ENCODE assay signal across 9 mouse cellular contexts in genomic region chr2:144086183-144086847, GRCm38 (mm10). TPM values are rescaled to one million over a fixed set of nuclear protein-coding genes. Genes with fewer than 3 reads are reported as not detected.
DNase-seq lines count a peak whose midpoint lies in the region; ATAC-seq lines count a peak whose summit lies in the region.
"Had no signal": no experiment of that assay in that cellular context is flagged by ENCODE, and none has a peak within 500 bp of the region (broad histone marks: within the 10 kb centered on the region; RNA-seq: fewer than 3 reads in every experiment).

No protein-coding gene starts in this region.

- H3K27me3 ChIP-seq in midbrain, embryonic 12.5 days = no peaks in the 10 kb centered on the region
- H3K27me3 ChIP-seq in midbrain, embryonic 16.5 days (ENCODE audit: control insufficient read depth, insufficient read depth, low read depth, low read length) = no peaks in the 10 kb centered on the region

- 20% methylated on average over 18 of the region's 18 CpGs for WGBS in midbrain, embryonic 12.5 days
- 26% methylated on average over 18 of the region's 18 CpGs for WGBS in midbrain, embryonic 16.5 days

- intact Hi-C loops in left cerebral cortex, postnatal 25 days (cut with DNase I) = no loop called here

- ATAC-seq in midbrain, embryonic 12.5 days (ENCODE audit: low FRiP score, low read depth) = 0 out of 2 replicates have a peak, but pooled peaks have one; percentile 12
- ATAC-seq in midbrain, embryonic 16.5 days = no peak
- no peak for ATAC-seq in frontal cortex, adult (ENCODE audit: low TSS enrichment)

- no peaks in the 10 kb centered on the region for H3K36me3 ChIP-seq in midbrain, embryonic 12.5 days
- no peaks in the 10 kb centered on the region for H3K36me3 ChIP-seq in midbrain, embryonic 16.5 days (ENCODE audit: control insufficient read depth, insufficient read depth, low read length)

- no peak overlapping the region for H3K4me3 ChIP-seq in midbrain, embryonic 12.5 days
- H3K4me3 ChIP-seq in midbrain, embryonic 16.5 days (ENCODE audit: low read depth, low read length) = no peak overlapping the region

- H3K9ac ChIP-seq in midbrain, embryonic 12.5 days (replicated peaks) = no peak overlapping the region
- no peak overlapping the region for H3K9ac ChIP-seq in midbrain, embryonic 16.5 days (ENCODE audit: low read depth, low read length)

- DNase-seq in heart, adult 8-10 months (ENCODE audit: low spot score) = peak; percentile 76
- peak; percentile 65 to 76 for DNase-seq in kidney, adult 8-10 months
- peak; percentile 68 for DNase-seq in lung, postnatal 25 days (ENCODE audit: low spot score)
- no peak for DNase-seq in thymus, postnatal 36 days
- no peak for DNase-seq in left cerebral cortex, postnatal 25 days (ENCODE audit: low spot score in 2 of 2)

- H3K4me2 ChIP-seq in midbrain, embryonic 12.5 days (replicated peaks) = no peak overlapping the region
- H3K4me2 ChIP-seq in midbrain, embryonic 16.5 days (ENCODE audit: low read length) = no peak overlapping the region

- H3K9me3 ChIP-seq in midbrain, embryonic 12.5 days = no peaks in the 10 kb centered on the region
- H3K9me3 ChIP-seq in midbrain, embryonic 16.5 days (replicated peaks; ENCODE audit: control insufficient read depth, low read length, poor library complexity, severe bottlenecking) = no peaks in the 10 kb centered on the region

- H3K4me1 ChIP-seq in midbrain, embryonic 12.5 days = peaks cover 9% of the 10 kb centered on the region
- H3K4me1 ChIP-seq in midbrain, embryonic 16.5 days (ENCODE audit: control insufficient read depth, insufficient read depth, low read length) = peaks cover 3% of the 10 kb centered on the region; the same call in 1 of the 2 replicates

- no peak overlapping the region; the same call in 1 of the 2 replicates for H3K27ac ChIP-seq in midbrain, embryonic 12.5 days (replicated peaks)
- H3K27ac ChIP-seq in midbrain, embryonic 16.5 days (ENCODE audit: low read length) = no peak overlapping the region

RNA-seq across cellular contexts. Expression of gene Banf2, which starts 53.5 kb away (rescaled TPM):
- not detected in 2 replicates for polyA plus RNA-seq in midbrain, embryonic 12.5 days (2016; fragmentation: Nextera tagmentation; extraction: Ambion mirVana)
- polyA plus RNA-seq in midbrain, embryonic 16.5 days (2015; fragmentation: Nextera tagmentation; extraction: Ambion mirVana) = not detected in 2 replicates
- not detected for total RNA-seq in heart, adult 8-10 months (2022)
- total RNA-seq in left cerebral cortex, postnatal 25 days (2021) = not detected
- total RNA-seq: hematopoietic stem cell, adult 5-6 weeks had no signal

Comparison
In these comparisons a context has a peak if more than half of its experiments do, and no peak if none do; other contexts are left out.
1. DNase-seq: peak in heart, adult 8-10 months (single experiment), kidney, adult 8-10 months (2 of 2) and lung, postnatal 25 days (single experiment); none in thymus, postnatal 36 days (0 of 2) and left cerebral cortex, postnatal 25 days (0 of 2).